Mouse (Mus musculus) intestine, embryonic 15.5 days (tissue): ENCODE results near the gene Pip5kl1. TPM values are rescaled to one million over a fixed set of nuclear protein-coding genes. Genes with fewer than 3 reads are reported as not detected.
A peak's percentile ranks its signal among the peaks of the same experiment; 100 is the strongest.

Experiments used
- ATAC-seq: fragments of 200-750 bp; cut with Nextera tagmentation; 2 replicates; pipeline ENCODE4 v1.8.0; 2017; ENCODE audit warnings: moderate TSS enrichment, moderate library complexity
- H3K27ac ChIP-seq: fragments of 300-500 bp; sonication (generic); 2 replicates; pipeline ENCODE4 v1.5.1; 2015; ENCODE audit warnings: mild to moderate bottlenecking, inconsistent platforms
- H3K27me3 ChIP-seq: fragments of 300-500 bp; sonication (generic); replicated peaks from 2 replicates; pipeline ENCODE4 v1.6.1; 2015; ENCODE audit warnings: inconsistent platforms
- H3K36me3 ChIP-seq: fragments of 300-500 bp; sonication (generic); 2 replicates; pipeline ENCODE4 v1.6.1; 2015; ENCODE audit warnings: inconsistent platforms
- H3K4me1 ChIP-seq: fragments of 300-500 bp; sonication (generic); replicated peaks from 2 replicates; pipeline ENCODE4 v1.6.1; 2015; ENCODE audit warnings: inconsistent platforms
- H3K4me2 ChIP-seq: fragments of 300-500 bp; sonication (generic); replicated peaks from 2 replicates; pipeline ENCODE4 v1.6.1; 2015; ENCODE audit warnings: mild to moderate bottlenecking, inconsistent platforms
- H3K4me3 ChIP-seq: fragments of 300-500 bp; sonication (generic); replicated peaks from 2 replicates; pipeline ENCODE4 v1.5.1; 2015; ENCODE audit warnings: inconsistent platforms
- H3K9ac ChIP-seq: fragments of 300-500 bp; sonication (generic); 2 replicates; pipeline ENCODE4 v1.6.1; 2015; ENCODE audit warnings: inconsistent platforms
- H3K9me3 ChIP-seq: fragments of 300-500 bp; sonication (generic); 2 replicates; pipeline ENCODE4 v1.6.1; 2016; ENCODE audit warnings: inconsistent platforms
- WGBS: fragments of 180-500 bp; shearing (Covaris S2); methylation state at CpG from one replicate; pipeline ENCODE4 v1.1.7; 2015; 5-methylcytosine and 5-hydroxymethylcytosine counted together
- polyA plus RNA-seq: library from polyadenylated mRNA; unstranded; fragments of >200 nt; fragmentation: Nextera tagmentation; extraction: Ambion mirVana; gene quantifications from 2 replicates; pipeline ENCODE4 v1.2.1, GENCODE M21; 2015

Pip5kl1 gene
- polyA plus RNA-seq, 1 experiment from 2014 or later, result 0.69 TPM

DNA sequence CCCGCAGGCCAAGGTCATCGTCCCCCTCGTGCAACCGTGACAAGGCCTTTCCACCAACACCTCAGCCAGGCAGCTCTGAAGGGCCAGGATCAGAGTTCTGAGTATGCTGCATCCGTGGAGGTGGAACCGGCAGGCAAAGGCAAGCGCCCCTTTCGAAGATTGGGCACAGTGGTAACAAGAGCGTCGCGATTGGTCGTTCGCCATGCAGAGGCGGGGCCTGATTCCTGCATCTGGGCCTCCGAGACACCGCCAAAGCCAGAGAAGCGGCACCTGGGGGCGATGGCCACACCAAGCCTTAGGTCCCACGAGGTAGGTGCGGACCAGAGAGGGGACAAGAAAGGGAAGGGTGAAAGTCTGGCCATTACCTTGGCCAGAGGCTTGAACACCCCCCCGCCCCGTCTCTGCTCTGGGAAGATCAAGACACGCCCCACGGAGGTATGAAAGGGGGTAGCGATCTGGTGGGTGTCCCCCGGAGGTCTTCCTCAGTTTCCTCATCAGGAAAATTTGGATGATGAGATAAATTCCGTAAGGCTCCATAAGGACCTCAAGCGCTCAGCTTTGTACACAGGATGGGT lies 1.1 kb downstream of the Pip5kl1 start, which contains the start of gene 9430097D07Rik:
9430097D07Rik (minus strand) TSS at position 99 of the 575 bp plus-strand sequence.
- no peaks in the 10 kb centered on the region for H3K9me3 ChIP-seq
- peak within 1 kb of the TSS; percentile 37 for H3K4me3 ChIP-seq
- 0 out of 2 replicates have a peak, but pooled peaks cover 3% of the 10 kb centered on the region for H3K36me3 ChIP-seq
- peak; percentile 37; the same call in 1 of the 2 replicates for ATAC-seq
- H3K4me2 ChIP-seq, result peak within 1 kb of the TSS; percentile 87
- H3K9ac ChIP-seq, result peak within 1 kb of the TSS; percentile 46
- 9% methylated on average over 28 of the region's 28 CpGs for WGBS
- peaks cover 21% of the 10 kb centered on the region; the same call in 1 of the 2 replicates for H3K27me3 ChIP-seq
- H3K27ac ChIP-seq, result no peak within 1 kb of the TSS
- H3K4me1 ChIP-seq, result peaks cover 19% of the 10 kb centered on the region

DNA sequence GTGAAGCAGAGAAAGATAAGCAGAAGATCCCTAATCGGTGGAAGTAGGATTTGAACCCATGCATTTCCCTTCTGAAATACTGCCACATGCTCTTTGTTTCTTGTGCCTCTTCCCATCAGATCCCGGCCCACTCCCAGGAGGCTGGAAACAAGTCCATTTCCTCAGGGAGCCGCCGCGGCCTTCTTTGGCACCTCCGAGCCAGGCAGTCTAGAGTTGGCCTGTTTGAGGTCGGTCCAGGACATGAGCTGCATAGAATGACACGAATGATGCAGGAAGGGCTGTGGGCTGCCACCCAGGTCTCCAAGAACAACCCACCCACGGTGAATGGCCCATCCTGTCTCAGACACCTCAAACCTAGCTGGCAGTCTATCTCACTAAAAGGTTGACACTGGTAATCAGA lies 1.9 kb downstream of the Pip5kl1 start:
- Histone ChIP-seq H3K4me3 (no peak overlapping the region), H3K4me2 (no peak overlapping the region), H3K36me3 (0 out of 2 replicates have a peak, but pooled peaks cover 3% of the 10 kb centered on the region), H3K9me3 (no peaks in the 10 kb centered on the region), H3K9ac (no peak overlapping the region), H3K27ac (no peak overlapping the region), H3K27me3 (peaks cover 21% of the 10 kb centered on the region; the same call in 1 of the 2 replicates), H3K4me1 (peaks cover 15% of the 10 kb centered on the region)
- ATAC-seq, result no peak
- 89% methylated on average over 9 of the region's 9 CpGs for WGBS

DNA sequence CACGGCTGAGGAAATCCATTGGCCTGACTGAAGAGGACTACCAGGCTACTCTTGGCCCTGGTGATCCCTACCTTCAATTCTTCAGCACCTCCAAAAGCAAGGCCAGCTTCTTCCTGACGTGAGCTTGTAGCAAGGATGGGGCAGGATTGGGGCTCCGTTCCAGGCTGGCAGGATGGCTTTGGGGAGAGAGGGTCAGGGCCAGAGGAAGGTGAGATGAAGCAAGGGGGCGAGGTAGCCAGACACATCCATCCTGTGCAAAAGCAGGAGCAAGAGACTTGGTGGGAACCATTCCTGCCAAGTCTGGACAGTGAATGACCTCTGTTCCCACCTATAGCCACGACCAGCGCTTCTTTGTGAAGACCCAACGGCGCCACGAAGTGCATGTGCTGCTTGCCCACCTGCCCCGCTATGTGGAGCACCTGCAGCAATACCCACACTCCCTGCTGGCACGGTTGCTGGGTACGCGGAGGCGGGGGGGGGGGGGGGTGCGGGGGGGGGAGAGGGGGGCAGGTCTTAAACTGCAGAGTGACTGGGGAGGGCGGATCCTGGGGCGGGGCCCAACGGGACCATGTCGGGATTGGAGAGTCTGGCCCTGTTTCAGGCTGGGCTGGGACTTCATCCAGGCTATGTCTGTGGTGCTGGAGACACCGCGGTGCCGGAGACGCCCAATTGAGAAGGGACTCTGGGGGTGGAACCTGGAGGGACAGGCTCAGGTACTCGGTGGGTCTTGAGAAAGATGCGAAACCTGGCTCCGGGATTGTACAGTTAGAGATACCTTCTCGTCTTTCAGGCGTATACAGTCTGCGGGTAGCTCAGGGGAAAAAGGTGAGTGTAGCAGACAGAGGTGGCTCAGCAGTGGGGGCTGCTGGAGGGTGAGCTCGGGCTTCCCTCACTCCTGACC lies 3.8 kb downstream of the Pip5kl1 start:
- Histone ChIP-seq H3K27ac (no peak overlapping the region), H3K9ac (no peak overlapping the region), H3K4me2 (no peak overlapping the region), H3K27me3 (peaks cover 21% of the 10 kb centered on the region; the same call in 1 of the 2 replicates), H3K36me3 (0 out of 2 replicates have a peak, but pooled peaks cover under 1% of the 10 kb centered on the region), H3K4me1 (peaks cover 11% of the 10 kb centered on the region), H3K4me3 (no peak overlapping the region), H3K9me3 (no peaks in the 10 kb centered on the region)
- WGBS, result 38% methylated on average over 25 of the region's 30 CpGs
- ATAC-seq, result no peak

DNA sequence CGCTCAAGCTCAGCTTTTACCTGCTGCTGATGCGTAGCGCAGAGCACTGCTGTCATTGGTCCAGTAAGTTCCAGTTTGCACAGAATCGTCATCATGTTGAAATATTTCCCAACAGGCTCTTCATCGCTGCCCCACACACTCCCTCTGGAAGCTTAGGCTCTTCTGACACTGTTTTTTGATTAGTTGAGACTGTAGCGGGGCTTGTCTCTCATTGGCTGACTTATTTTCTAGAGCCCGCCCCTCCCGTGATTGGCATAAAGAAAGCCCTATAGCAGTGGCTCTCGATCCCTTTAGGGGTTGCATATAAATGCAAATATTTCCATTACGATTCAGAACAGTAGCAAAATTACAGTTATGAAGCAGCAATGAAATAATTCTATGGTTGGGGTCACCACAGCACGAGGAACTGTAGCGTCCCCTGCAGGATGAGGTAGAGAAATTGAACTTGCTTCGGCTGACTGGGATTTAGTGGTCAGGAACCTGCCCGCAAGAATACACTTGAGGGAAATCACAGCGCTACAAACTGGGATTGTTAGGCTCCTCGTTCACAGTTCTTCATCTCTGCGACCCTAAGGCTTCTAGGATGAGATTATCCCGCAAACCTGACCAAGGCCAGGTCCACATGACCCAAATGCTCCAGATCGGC lies 7.0 kb downstream of the Pip5kl1 start:
- ATAC-seq, result peak; percentile 44
- 40% methylated on average over 19 of the region's 19 CpGs for WGBS

DNA sequence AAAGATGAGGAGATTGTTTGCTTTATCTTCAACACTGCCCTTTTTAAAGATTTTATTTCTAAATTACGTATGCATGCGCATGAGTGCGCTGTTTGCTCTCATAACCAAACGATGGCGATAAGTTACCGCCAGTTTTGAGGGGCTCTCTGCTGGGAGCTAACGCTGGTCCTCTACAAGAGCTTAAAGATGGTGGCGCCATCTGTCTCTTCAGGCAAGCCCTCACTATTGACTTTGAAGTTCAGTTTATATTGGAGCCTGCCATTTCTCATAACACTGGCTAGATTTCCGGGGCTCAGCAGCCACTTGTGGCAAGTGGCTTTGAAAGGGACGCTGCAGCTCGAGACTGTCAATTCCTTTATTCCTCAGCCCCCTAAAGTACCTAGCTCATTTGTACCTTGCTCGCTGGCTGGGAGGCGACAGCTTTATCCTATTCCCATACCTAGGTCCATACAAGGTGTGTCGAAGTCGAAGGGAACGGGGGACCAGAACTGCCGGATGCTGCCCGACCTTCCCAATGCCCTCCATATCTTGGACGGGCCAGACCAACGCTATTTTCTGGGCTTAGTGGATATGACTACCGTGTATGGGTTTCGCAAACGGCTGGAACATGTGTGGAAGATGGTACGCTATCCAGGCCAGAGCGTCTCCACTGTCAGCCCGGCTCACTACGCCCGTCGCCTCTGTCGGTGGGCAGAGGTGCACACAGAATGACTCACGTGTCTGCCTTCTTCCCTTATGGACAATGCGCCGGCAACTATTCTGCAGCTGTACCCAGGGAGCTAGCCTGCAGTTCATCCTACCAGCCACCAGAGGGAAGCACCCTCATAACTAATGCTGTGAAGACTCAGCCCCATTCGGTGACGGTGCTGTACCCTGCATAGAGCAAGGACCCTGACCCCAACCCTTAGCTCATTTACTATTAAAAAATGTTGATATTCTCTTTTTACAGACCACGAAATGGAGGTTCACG lies 8.5 kb downstream of the Pip5kl1 start:
- 13% methylated on average over 37 of the region's 37 CpGs for WGBS
- Histone ChIP-seq H3K4me3 (peak overlapping the region; percentile 26), H3K27me3 (peaks cover 14% of the 10 kb centered on the region; the same call in 1 of the 2 replicates), H3K4me1 (peaks cover 10% of the 10 kb centered on the region; the same call in 1 of the 2 replicates), H3K9me3 (no peaks in the 10 kb centered on the region), H3K36me3 (no peaks in the 10 kb centered on the region), H3K27ac (no peak overlapping the region), H3K4me2 (peak overlapping the region; percentile 75), H3K9ac (peak overlapping the region; percentile 29; the same call in 1 of the 2 replicates)
- ATAC-seq, result peak; percentile 74

More for the DNA sequence above, 7.0 kb downstream of the Pip5kl1 start:
- Histone ChIP-seq H3K27ac (no peak overlapping the region), H3K4me3 (0 out of 2 replicates have a peak overlapping the region, but pooled peaks have one; percentile 10), H3K36me3 (no peaks in the 10 kb centered on the region), H3K4me2 (peak overlapping the region; percentile 37), H3K9me3 (no peaks in the 10 kb centered on the region), H3K4me1 (0 out of 2 replicates have a peak, but pooled peaks cover 5% of the 10 kb centered on the region), H3K27me3 (peaks cover 18% of the 10 kb centered on the region; the same call in 1 of the 2 replicates), H3K9ac (no peak overlapping the region)

DNA sequence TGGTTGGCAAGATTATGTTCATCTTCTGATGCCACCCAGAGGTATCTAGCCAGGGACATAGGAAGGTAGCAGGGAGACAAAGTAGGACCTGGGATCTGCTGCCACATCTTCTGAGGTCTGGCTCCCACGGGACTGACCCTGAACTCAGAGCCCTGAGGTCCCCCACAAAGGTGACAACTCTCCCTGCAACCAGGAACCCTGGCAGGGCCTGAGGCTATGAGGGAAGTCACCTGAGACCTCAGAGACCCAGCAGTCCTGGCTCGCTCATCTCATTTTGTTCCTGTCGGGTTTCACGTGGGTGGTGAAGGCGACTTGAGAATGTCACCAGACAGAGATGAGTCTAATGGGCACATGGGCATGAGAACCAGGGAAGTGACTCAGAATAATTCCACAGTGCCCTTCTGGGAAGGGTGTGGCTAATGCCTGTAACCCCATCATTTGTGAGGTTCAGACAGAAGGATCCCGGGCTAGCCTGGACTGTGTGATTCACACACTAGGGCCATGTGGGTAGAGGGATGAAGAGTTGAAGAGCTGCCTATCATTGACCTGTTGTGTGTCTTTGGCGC lies 10.6 kb downstream of the Pip5kl1 start:
- Histone ChIP-seq H3K9ac (no peak overlapping the region), H3K4me1 (peaks cover 17% of the 10 kb centered on the region; the same call in 1 of the 2 replicates), H3K27me3 (no peaks in the 10 kb centered on the region), H3K27ac (no peak overlapping the region), H3K36me3 (no peaks in the 10 kb centered on the region), H3K9me3 (no peaks in the 10 kb centered on the region), H3K4me2 (no peak overlapping the region), H3K4me3 (no peak overlapping the region)
- WGBS, result 86% methylated on average over 7 of the region's 7 CpGs
- ATAC-seq, result no peak

DNA sequence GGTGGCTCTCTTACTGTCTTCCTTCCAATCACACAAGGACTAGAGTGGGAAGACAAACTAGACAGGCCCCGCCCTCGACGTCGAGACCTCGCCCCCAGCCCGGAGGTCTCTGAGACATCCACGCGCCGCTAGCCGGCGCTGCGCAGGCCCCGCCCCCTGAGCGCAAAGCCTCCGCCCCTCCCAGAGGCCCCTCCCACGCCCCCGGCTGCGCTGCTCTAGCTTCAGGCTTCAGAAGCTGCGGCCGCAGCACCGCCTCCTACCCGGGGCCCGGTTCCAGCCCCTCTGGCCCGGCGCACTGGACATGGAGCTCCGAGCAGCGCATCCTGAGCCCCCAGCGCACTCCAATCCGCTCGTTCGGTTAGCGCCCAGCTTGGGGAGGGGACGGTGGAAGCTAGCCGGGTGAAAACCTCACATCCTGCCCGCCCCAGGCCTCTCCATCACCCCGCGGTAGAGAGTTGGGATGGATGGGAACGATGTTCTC lies 12.3 kb downstream of the Pip5kl1 start, which contains the start of gene St6galnac4:
St6galnac4 (plus strand) TSS at position 225 of the 481 bp plus-strand sequence.
- Histone ChIP-seq H3K4me3 (peak within 1 kb of the TSS; percentile 52), H3K27me3 (no peaks in the 10 kb centered on the region), H3K36me3 (no peaks in the 10 kb centered on the region), H3K9me3 (no peaks in the 10 kb centered on the region), H3K4me1 (peaks cover 17% of the 10 kb centered on the region; the same call in 1 of the 2 replicates), H3K9ac (peak within 1 kb of the TSS; percentile 59), H3K4me2 (peak within 1 kb of the TSS; percentile 75), H3K27ac (peak within 1 kb of the TSS; percentile 72)
- WGBS, result under 1% methylated on average over 36 of the region's 38 CpGs
- ATAC-seq, result peak; percentile 92

DNA sequence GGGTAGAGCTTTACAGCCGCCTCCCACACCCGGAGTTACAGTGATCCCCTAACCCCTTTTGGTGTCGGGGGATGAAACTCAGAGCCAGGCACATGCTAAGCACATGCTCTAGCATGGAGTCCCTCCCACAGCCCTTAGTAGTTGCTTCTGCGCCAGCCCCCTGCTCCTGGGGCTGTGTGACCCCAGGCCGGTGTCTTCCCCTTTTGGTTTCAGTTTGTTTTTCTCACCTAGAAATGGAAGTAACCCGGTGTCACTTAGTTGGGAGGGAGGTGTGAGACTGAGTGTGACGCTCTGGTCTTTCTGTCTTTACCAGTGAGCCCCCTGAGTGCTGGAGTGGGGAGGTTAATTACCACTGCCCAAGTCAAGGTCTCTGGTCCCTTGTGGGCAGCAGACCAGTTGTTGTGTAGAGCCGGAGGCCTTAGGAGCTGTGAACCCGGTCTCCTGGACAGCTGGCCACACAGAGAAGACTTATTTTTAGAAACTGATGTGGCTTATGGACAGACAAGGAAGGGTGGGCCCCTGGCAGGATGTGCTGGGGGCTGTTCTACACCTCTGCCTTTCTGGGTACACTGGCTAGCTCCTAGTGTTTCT lies 13.2 kb downstream of the Pip5kl1 start:
- WGBS, result 32% methylated on average over 9 of the region's 9 CpGs
- Histone ChIP-seq H3K9ac (peak overlapping the region; percentile 59), H3K27ac (no peak overlapping the region), H3K9me3 (no peaks in the 10 kb centered on the region), H3K4me1 (peaks cover 17% of the 10 kb centered on the region; the same call in 1 of the 2 replicates), H3K36me3 (no peaks in the 10 kb centered on the region), H3K4me2 (peak overlapping the region; percentile 75), H3K4me3 (peak overlapping the region; percentile 52), H3K27me3 (no peaks in the 10 kb centered on the region)
- no peak for ATAC-seq

DNA sequence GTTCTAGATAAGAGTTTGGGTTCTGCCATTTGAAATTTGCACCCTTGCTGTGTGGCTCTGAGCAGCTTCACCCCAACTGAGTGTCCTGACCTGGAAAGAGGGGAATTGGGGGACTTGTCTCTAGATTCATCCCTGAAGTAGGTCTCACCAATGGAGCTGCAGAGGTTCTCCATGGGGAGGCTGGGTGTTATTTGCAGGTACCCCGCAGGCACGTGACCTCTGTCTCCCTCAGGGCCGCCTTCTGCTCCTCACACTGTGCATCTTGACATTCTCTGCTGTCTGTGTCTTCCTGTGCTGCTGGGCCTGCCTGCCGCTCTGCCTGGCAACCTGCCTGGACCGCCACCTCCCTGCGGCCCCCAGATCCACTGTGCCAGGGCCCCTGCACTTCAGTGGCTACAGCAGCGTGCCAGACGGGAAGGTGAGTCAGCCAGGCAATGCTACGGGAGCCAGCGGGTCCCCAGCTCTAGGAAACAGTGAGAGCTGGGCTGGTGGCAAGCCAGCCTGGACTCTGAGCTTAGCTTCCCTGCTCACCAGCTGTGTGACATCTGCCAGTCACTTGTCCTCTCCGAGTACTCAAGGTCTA lies 14.7 kb downstream of the Pip5kl1 start:
- Histone ChIP-seq H3K4me1 (peaks cover 14% of the 10 kb centered on the region; the same call in 1 of the 2 replicates), H3K9me3 (no peaks in the 10 kb centered on the region), H3K36me3 (no peaks in the 10 kb centered on the region), H3K4me3 (no peak overlapping the region), H3K27ac (no peak overlapping the region), H3K9ac (no peak overlapping the region), H3K4me2 (no peak overlapping the region; the same call in 1 of the 2 replicates), H3K27me3 (no peaks in the 10 kb centered on the region)
- WGBS, result 68% methylated on average over 11 of the region's 11 CpGs
- ATAC-seq, result no peak

DNA sequence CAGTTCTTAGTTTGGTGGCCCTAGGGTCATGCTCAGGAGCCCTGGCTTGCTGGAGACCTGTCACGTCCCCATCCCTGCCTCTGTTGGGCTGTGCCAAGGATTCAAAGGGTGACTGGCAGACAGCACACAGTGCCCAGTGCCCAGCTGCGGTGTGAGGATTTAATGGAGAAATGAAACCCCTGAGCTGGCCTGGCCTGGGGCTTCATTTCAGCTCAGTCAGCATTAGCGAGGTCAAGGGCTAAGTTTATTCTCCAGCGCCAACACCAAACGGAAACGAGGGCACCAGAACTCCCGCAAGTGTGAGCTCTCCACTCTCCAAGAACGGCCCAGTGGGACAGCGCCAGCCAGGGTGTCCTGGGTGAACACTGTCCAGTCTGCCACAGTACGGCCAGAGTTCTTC lies 15.6 kb downstream of the Pip5kl1 start:
- no peak overlapping the region for H3K9ac ChIP-seq
- H3K36me3 ChIP-seq, result no peaks in the 10 kb centered on the region
- WGBS, result 78% methylated on average over 10 of the region's 10 CpGs
- no peak overlapping the region for H3K27ac ChIP-seq
- no peak for ATAC-seq
- no peaks in the 10 kb centered on the region for H3K9me3 ChIP-seq
- no peak overlapping the region for H3K4me3 ChIP-seq
- H3K4me1 ChIP-seq, result peaks cover 14% of the 10 kb centered on the region; the same call in 1 of the 2 replicates
- no peak overlapping the region for H3K4me2 ChIP-seq
- no peaks in the 10 kb centered on the region for H3K27me3 ChIP-seq
